In the genomic region with DNA sequence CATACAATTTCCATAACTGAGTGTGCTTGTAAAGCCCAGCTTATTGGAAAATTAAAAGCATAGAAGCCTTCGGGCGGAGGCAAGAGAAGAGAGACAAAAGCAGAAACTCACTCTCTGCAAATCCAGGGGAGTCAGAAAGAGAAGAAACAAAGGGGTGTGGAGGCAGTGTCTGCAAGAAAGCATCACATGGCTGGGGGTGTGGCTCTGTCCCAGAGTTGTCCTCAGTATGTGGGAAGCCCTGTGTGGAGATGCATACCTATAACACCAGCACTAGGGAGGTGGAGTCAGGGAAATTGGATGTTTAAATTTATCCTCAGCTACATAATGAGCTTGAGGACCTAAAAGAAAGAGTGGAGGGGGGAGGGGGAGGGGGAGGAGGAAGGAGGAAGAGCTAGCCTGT, we compare ENCODE assay signal across 26 mouse cellular contexts.
"Had no signal": no experiment of that assay in that cellular context is flagged by ENCODE, and none has a peak within 500 bp of the region (broad histone marks: within the 10 kb centered on the region; RNA-seq: fewer than 3 reads in every experiment).

No protein-coding gene starts in this region.

- ATAC-seq: forebrain, embryonic 13.5 days; forebrain, embryonic 14.5 days; forebrain, embryonic 15.5 days; forebrain, embryonic 16.5 days; forebrain, postnatal 0 days had no signal

- H3K4me2 ChIP-seq: embryonic facial prominence, embryonic 12.5 days; embryonic facial prominence, embryonic 13.5 days; embryonic facial prominence, embryonic 15.5 days; forebrain, embryonic 12.5 days; forebrain, embryonic 13.5 days; forebrain, embryonic 15.5 days had no signal

- DNase-seq: cerebellum, adult 9-10 months; cerebellum, adult 9-11 months; cerebellum, postnatal 10 days; cerebellum, postnatal 14 days; cerebellum, postnatal 25 days; cerebellum, postnatal 36 days; embryo, embryonic 11 days; forebrain, postnatal 0 days; gastrocnemius, postnatal 10 days; gastrocnemius, postnatal 14 days; gastrocnemius, postnatal 25 days; gastrocnemius, postnatal 36 days; heart, adult 11 months; heart, adult 18-20 months; heart, adult 2 months had no signal

- H3K36me3 ChIP-seq: embryonic facial prominence, embryonic 10.5 days; embryonic facial prominence, embryonic 12.5 days; embryonic facial prominence, embryonic 13.5 days; embryonic facial prominence, embryonic 15.5 days; forebrain, embryonic 10.5 days; forebrain, embryonic 12.5 days; forebrain, embryonic 15.5 days had no signal

- H3K27me3 ChIP-seq: embryonic facial prominence, embryonic 12.5 days; embryonic facial prominence, embryonic 13.5 days; embryonic facial prominence, embryonic 15.5 days; forebrain, embryonic 12.5 days; forebrain, embryonic 13.5 days; forebrain, embryonic 15.5 days had no signal

- H3K4me1 ChIP-seq: embryonic facial prominence, embryonic 10.5 days; embryonic facial prominence, embryonic 12.5 days; embryonic facial prominence, embryonic 13.5 days; embryonic facial prominence, embryonic 15.5 days; forebrain, embryonic 10.5 days; forebrain, embryonic 12.5 days; forebrain, embryonic 13.5 days; forebrain, embryonic 15.5 days had no signal

- H3K9me3 ChIP-seq: embryonic facial prominence, embryonic 10.5 days; embryonic facial prominence, embryonic 12.5 days; embryonic facial prominence, embryonic 13.5 days; embryonic facial prominence, embryonic 15.5 days; forebrain, embryonic 10.5 days; forebrain, embryonic 12.5 days; forebrain, embryonic 13.5 days; forebrain, embryonic 15.5 days had no signal

- H3K9ac ChIP-seq: embryonic facial prominence, embryonic 12.5 days; embryonic facial prominence, embryonic 13.5 days; embryonic facial prominence, embryonic 15.5 days; forebrain, embryonic 12.5 days; forebrain, embryonic 13.5 days; forebrain, embryonic 15.5 days; forebrain, postnatal 0 days had no signal

- H3K27ac ChIP-seq: embryonic facial prominence, embryonic 10.5 days; embryonic facial prominence, embryonic 12.5 days; embryonic facial prominence, embryonic 13.5 days; embryonic facial prominence, embryonic 15.5 days; forebrain, embryonic 10.5 days; forebrain, embryonic 12.5 days; forebrain, embryonic 13.5 days; forebrain, embryonic 15.5 days; heart, adult 2 months had no signal

- H3K4me3 ChIP-seq: embryonic facial prominence, embryonic 10.5 days; embryonic facial prominence, embryonic 12.5 days; embryonic facial prominence, embryonic 13.5 days; embryonic facial prominence, embryonic 15.5 days; erythroblast, embryonic 14.5 days; forebrain, embryonic 10.5 days; forebrain, embryonic 12.5 days; forebrain, embryonic 13.5 days; forebrain, embryonic 15.5 days; heart, adult 2 months had no signal
